Mouse (Mus musculus): ENCODE data around the gene Ubac1. TPM values are rescaled to one million over a fixed set of nuclear protein-coding genes. Genes with fewer than 3 reads are reported as not detected.

Gene Ubac1
- polyA plus RNA-seq, 1 experiment from 2014 or later: 101 TPM

DNA sequence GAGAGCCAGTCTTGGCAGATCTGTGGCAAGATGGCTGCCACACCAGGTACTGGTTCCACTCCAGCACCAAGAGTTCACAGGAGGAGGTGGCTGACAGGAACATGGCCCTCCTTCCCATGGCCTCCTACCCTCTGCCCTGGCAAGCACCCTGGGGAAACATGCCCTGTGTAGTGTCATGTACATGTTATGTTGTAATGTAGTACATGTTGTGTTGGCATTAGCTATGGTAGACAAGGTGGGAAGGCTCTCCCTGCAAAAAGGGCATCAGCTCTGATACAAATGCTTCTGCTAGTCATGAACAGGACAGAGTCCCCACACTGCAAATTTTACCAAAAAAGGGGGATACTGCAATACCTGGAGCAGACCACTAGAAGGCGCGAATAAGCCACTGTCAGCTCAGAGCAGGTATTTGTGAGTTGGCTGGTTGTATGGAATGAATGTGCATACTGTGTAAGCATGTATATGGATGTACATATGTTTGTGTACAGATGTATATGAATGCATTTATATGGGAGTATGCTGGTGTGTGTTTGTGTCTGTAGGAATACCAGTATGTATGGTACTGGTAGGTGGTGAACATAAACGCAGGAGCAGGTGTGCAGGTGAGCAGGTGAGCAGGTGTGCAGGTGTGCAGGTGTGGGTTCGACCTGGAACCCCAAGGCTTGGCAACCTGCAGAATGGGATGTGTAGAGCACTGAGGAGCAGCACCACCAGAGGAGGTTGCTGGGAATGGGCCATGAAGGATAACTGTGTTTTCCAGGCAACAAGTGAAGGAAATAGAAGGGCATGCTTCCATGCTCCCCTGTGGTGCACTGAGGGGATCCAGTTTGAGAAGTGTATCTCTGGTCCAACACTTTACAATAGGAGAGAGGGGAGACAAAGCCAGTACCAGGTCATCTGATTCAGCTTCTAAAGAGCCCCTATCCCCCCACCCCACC is 2.9 kb upstream of the Ubac1 start:
- H3K27ac ChIP-seq: no peak overlapping the region
- H3K9me3 ChIP-seq: no peaks in the 10 kb centered on the region
- H3K4me2 ChIP-seq: no peak overlapping the region
- WGBS: 37% methylated on average over 4 of the region's 4 CpGs
- no peak overlapping the region for H3K9ac ChIP-seq (replicated peaks)
- no peaks in the 10 kb centered on the region; the same call in 1 of the 2 replicates for H3K36me3 ChIP-seq
- no peak overlapping the region for H3K4me3 ChIP-seq (replicated peaks)
- no peak for ATAC-seq (ENCODE audit: insufficient number of reproducible peaks, insufficient read depth, low FRiP score, low TSS enrichment, low read depth)
- H3K4me1 ChIP-seq (replicated peaks): peaks cover 14% of the 10 kb centered on the region
- no peaks in the 10 kb centered on the region for H3K27me3 ChIP-seq

- Histone ChIP-seq H3K9me3 (no peaks in the 10 kb centered on the region), H3K4me2 (no peak overlapping the region), H3K4me3 (replicated peaks) (no peak overlapping the region), H3K27ac (no peak overlapping the region), H3K36me3 (peaks cover 4% of the 10 kb centered on the region; the same call in 1 of the 2 replicates), H3K4me1 (replicated peaks) (peaks cover 14% of the 10 kb centered on the region), H3K9ac (replicated peaks) (no peak overlapping the region), H3K27me3 (no peaks in the 10 kb centered on the region)
- no peak for ATAC-seq (ENCODE audit: insufficient number of reproducible peaks, insufficient read depth, low FRiP score, low TSS enrichment, low read depth)
- WGBS: 77% methylated on average over 1 of the region's 1 CpGs
Measured at GRCm38 (mm10) chr2:26022626-26023025, 1.1 kb upstream of the Ubac1 start.

GRCm38 (mm10) chr2:26022258-26022565 is 665 bp upstream of the Ubac1 start:
- 87% methylated on average over 8 of the region's 8 CpGs for WGBS
- no peak overlapping the region for H3K9ac ChIP-seq (replicated peaks)
- peak; percentile 30; the same call in 1 of the 2 replicates for ATAC-seq (ENCODE audit: insufficient number of reproducible peaks, insufficient read depth, low FRiP score, low TSS enrichment, low read depth)
- H3K9me3 ChIP-seq: no peaks in the 10 kb centered on the region
- H3K36me3 ChIP-seq: peaks cover 4% of the 10 kb centered on the region; the same call in 1 of the 2 replicates
- peaks cover 18% of the 10 kb centered on the region for H3K4me1 ChIP-seq (replicated peaks)
- H3K4me3 ChIP-seq (replicated peaks): peak overlapping the region; percentile 16; the same call in 1 of the 2 replicates
- H3K4me2 ChIP-seq: peak overlapping the region; percentile 94
- no peaks in the 10 kb centered on the region for H3K27me3 ChIP-seq
- no peak overlapping the region for H3K27ac ChIP-seq

- H3K4me2 ChIP-seq: peak overlapping the region; percentile 94
- WGBS: 3% methylated on average over 38 of the region's 38 CpGs
- H3K27ac ChIP-seq: peak overlapping the region; percentile 81
- peaks cover 8% of the 10 kb centered on the region; the same call in 1 of the 2 replicates for H3K36me3 ChIP-seq
- H3K4me3 ChIP-seq (replicated peaks): peak overlapping the region; percentile 88
- no peaks in the 10 kb centered on the region for H3K9me3 ChIP-seq
- H3K4me1 ChIP-seq (replicated peaks): peaks cover 20% of the 10 kb centered on the region
- peak; percentile 26; the same call in 1 of the 2 replicates for ATAC-seq (ENCODE audit: insufficient number of reproducible peaks, insufficient read depth, low FRiP score, low TSS enrichment, low read depth)
- H3K9ac ChIP-seq (replicated peaks): peak overlapping the region; percentile 83
- H3K27me3 ChIP-seq: no peaks in the 10 kb centered on the region
Measured at GRCm38 (mm10) chr2:26020714-26021560, 610 bp downstream of the Ubac1 start.

GRCm38 (mm10) chr2:26019923-26020322 is 1.6 kb downstream of the Ubac1 start:
- Histone ChIP-seq H3K36me3 (peaks cover 19% of the 10 kb centered on the region), H3K9ac (replicated peaks) (no peak overlapping the region), H3K27me3 (no peaks in the 10 kb centered on the region), H3K4me1 (replicated peaks) (peaks cover 20% of the 10 kb centered on the region), H3K4me2 (peak overlapping the region; percentile 94), H3K9me3 (no peaks in the 10 kb centered on the region), H3K4me3 (replicated peaks) (peak overlapping the region; percentile 88; the same call in 1 of the 2 replicates), H3K27ac (no peak overlapping the region)
- ATAC-seq (ENCODE audit: insufficient number of reproducible peaks, insufficient read depth, low FRiP score, low TSS enrichment, low read depth): no peak
- WGBS: 76% methylated on average over 3 of the region's 3 CpGs

DNA sequence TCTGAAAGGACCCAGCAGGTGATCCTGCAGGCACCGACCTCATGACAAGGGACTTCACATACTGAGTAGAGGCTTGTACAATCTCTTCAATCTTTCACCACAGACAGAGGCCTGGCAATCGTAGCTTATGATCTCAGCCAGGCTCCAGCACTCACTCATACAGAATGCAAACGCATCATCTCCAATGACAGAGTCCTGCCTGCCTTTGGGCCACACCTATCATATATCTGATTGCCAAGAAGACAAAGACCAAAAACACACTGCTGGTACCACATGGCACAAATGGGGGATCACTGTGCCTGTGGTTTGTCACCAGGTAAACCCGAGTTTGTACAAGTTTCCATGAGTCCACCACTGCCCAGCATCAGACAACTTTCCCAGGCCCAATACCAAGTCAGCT is 4.2 kb downstream of the Ubac1 start:
- H3K27me3 ChIP-seq: no peaks in the 10 kb centered on the region
- no peak for ATAC-seq (ENCODE audit: insufficient number of reproducible peaks, insufficient read depth, low FRiP score, low TSS enrichment, low read depth)
- no peak overlapping the region for H3K4me2 ChIP-seq
- H3K27ac ChIP-seq: no peak overlapping the region
- peaks cover 20% of the 10 kb centered on the region for H3K4me1 ChIP-seq (replicated peaks)
- H3K4me3 ChIP-seq (replicated peaks): no peak overlapping the region
- H3K9me3 ChIP-seq: no peaks in the 10 kb centered on the region
- peaks cover 43% of the 10 kb centered on the region for H3K36me3 ChIP-seq
- H3K9ac ChIP-seq (replicated peaks): no peak overlapping the region
- WGBS: 85% methylated on average over 4 of the region's 4 CpGs

GRCm38 (mm10) chr2:26013674-26014073 is 7.9 kb downstream of the Ubac1 start:
- H3K9ac ChIP-seq (replicated peaks): no peak overlapping the region; the same call in 1 of the 2 replicates
- 92% methylated on average over 3 of the region's 3 CpGs for WGBS
- H3K36me3 ChIP-seq: peaks cover 76% of the 10 kb centered on the region

GRCm38 (mm10) chr2:26011420-26011819 is 10.1 kb downstream of the Ubac1 start:
- H3K36me3 ChIP-seq: peaks cover 98% of the 10 kb centered on the region
- WGBS: 84% methylated on average over 1 of the region's 1 CpGs

More at GRCm38 (mm10) chr2:26013674-26014073, 7.9 kb downstream of the Ubac1 start:
- no peak for ATAC-seq (ENCODE audit: insufficient number of reproducible peaks, insufficient read depth, low FRiP score, low TSS enrichment, low read depth)
- H3K4me3 ChIP-seq (replicated peaks): no peak overlapping the region
- H3K9me3 ChIP-seq: no peaks in the 10 kb centered on the region
- H3K4me2 ChIP-seq: no peak overlapping the region
- no peaks in the 10 kb centered on the region for H3K27me3 ChIP-seq
- H3K4me1 ChIP-seq (replicated peaks): peaks cover 6% of the 10 kb centered on the region; the same call in 1 of the 2 replicates
- H3K27ac ChIP-seq: no peak overlapping the region

DNA sequence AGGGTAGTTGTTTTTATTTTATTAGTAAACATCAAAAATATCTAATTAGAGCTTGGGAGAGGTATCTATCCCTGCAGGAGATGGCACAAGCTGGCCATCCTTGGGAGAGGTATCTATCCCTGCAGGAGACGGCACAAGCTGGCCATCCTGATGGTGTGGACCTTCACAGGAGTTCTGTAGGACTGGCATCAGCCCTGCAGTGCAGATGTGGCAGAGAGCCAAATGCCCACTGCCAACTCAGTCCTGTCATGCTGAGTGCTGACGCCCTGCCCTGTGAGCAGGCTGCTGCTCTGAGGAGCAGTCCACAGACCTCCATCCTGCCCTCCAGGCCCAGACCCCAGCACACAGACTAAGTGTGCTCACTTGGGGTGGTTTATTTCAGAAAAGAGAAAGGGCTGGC is 19.5 kb downstream of the Ubac1 start:
- Histone ChIP-seq H3K27ac (no peak overlapping the region), H3K36me3 (peaks cover 88% of the 10 kb centered on the region)

More at GRCm38 (mm10) chr2:26011420-26011819, 10.1 kb downstream of the Ubac1 start:
- Histone ChIP-seq H3K4me1 (replicated peaks) (no peaks in the 10 kb centered on the region), H3K4me2 (no peak overlapping the region), H3K4me3 (replicated peaks) (no peak overlapping the region), H3K9ac (replicated peaks) (no peak overlapping the region), H3K27me3 (no peaks in the 10 kb centered on the region), H3K27ac (no peak overlapping the region), H3K9me3 (no peaks in the 10 kb centered on the region)
- no peak for ATAC-seq (ENCODE audit: insufficient number of reproducible peaks, insufficient read depth, low FRiP score, low TSS enrichment, low read depth)

GRCm38 (mm10) chr2:26001136-26001535 is 20.4 kb downstream of the Ubac1 start:
- H3K9ac ChIP-seq (replicated peaks): no peak overlapping the region
- H3K27ac ChIP-seq: no peak overlapping the region
- H3K36me3 ChIP-seq: peaks cover 83% of the 10 kb centered on the region
- H3K9me3 ChIP-seq: no peaks in the 10 kb centered on the region
- no peak overlapping the region for H3K4me2 ChIP-seq
- ATAC-seq (ENCODE audit: insufficient number of reproducible peaks, insufficient read depth, low FRiP score, low TSS enrichment, low read depth): no peak
- H3K4me3 ChIP-seq (replicated peaks): no peak overlapping the region
- H3K27me3 ChIP-seq: no peaks in the 10 kb centered on the region
- 90% methylated on average over 5 of the region's 5 CpGs for WGBS
- H3K4me1 ChIP-seq (replicated peaks): no peaks in the 10 kb centered on the region

More for the DNA sequence above, 19.5 kb downstream of the Ubac1 start:
- no peak overlapping the region for H3K4me2 ChIP-seq
- no peaks in the 10 kb centered on the region for H3K27me3 ChIP-seq
- no peaks in the 10 kb centered on the region for H3K9me3 ChIP-seq
- ATAC-seq (ENCODE audit: insufficient number of reproducible peaks, insufficient read depth, low FRiP score, low TSS enrichment, low read depth): no peak
- H3K9ac ChIP-seq (replicated peaks): no peak overlapping the region
- WGBS: 95% methylated on average over 2 of the region's 2 CpGs
- H3K4me1 ChIP-seq (replicated peaks): no peaks in the 10 kb centered on the region
- H3K4me3 ChIP-seq (replicated peaks): no peak overlapping the region

- H3K36me3 ChIP-seq: peaks cover 55% of the 10 kb centered on the region
- no peak overlapping the region for H3K9ac ChIP-seq (replicated peaks)
- no peak overlapping the region for H3K27ac ChIP-seq
- no peaks in the 10 kb centered on the region for H3K9me3 ChIP-seq
- no peak overlapping the region for H3K4me2 ChIP-seq
- no peaks in the 10 kb centered on the region for H3K27me3 ChIP-seq
- ATAC-seq (ENCODE audit: insufficient number of reproducible peaks, insufficient read depth, low FRiP score, low TSS enrichment, low read depth): no peak
- H3K4me1 ChIP-seq (replicated peaks): no peaks in the 10 kb centered on the region
- no peak overlapping the region for H3K4me3 ChIP-seq (replicated peaks)
- WGBS: 92% methylated on average over 3 of the region's 3 CpGs
Measured at GRCm38 (mm10) chr2:25997716-25998115, 23.8 kb downstream of the Ubac1 start.
